In the genomic region with DNA sequence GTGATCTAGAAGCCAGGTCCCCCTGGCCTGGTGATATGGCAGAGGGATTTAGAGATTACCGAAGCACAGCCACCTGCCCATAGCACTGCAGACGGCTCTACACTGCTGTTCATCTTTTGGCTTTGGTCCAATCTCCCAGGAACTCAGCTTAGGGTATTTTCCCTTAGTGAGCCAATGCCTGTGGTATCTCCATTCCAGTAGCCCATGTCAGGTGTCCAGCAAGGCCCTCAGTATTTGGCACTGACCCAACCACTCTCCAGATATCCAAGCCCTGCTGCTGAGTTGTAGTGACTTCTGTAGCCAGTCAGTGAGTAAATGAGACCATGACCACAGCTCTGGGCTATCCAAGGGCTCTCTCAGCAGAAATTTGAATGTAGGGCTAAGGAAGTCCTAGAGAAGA, we compare ENCODE assay signal across 17 mouse cellular contexts.
DNase-seq lines count a peak whose midpoint lies in the region; ATAC-seq and TF ChIP-seq lines count a peak whose summit lies in the region.
"Had no signal": no experiment of that assay in that cellular context is flagged by ENCODE, and none has a peak within 500 bp of the region (broad histone marks: within the 10 kb centered on the region; RNA-seq: fewer than 3 reads in every experiment).

No protein-coding gene starts in this region.

- intact Hi-C loops in heart, postnatal 10 days (cut with DNase I), result no loop called here

- H3K4me2 ChIP-seq in heart, embryonic 13.5 days, result no peak overlapping the region
- H3K4me2 ChIP-seq in heart, embryonic 11.5 days, result no peak overlapping the region
- H3K4me2 ChIP-seq in lung, embryonic 14.5 days, result no peak overlapping the region
- H3K4me2 ChIP-seq: forebrain, embryonic 12.5 days; hindbrain, embryonic 14.5 days; limb, embryonic 12.5 days had no signal

- no peaks in the 10 kb centered on the region for H3K9me3 ChIP-seq in heart, embryonic 13.5 days
- H3K9me3 ChIP-seq in heart, embryonic 11.5 days (replicated peaks; ENCODE audit: control insufficient read depth, low read length), result no peaks in the 10 kb centered on the region
- no peaks in the 10 kb centered on the region for H3K9me3 ChIP-seq in lung, embryonic 14.5 days (ENCODE audit: low read depth, low read length)
- H3K9me3 ChIP-seq: forebrain, embryonic 12.5 days; limb, embryonic 12.5 days had no signal

- ATAC-seq in heart, embryonic 13.5 days (ENCODE audit: extremely low read depth, insufficient number of reproducible peaks, low FRiP score, low TSS enrichment), result peak; percentile 72; the same call in 1 of the 2 replicates
- no peak for ATAC-seq in heart, embryonic 11.5 days (replicated peaks; ENCODE audit: insufficient number of reproducible peaks, low FRiP score, low TSS enrichment)
- no peak for ATAC-seq in lung, embryonic 14.5 days (ENCODE audit: insufficient read depth)
- ATAC-seq: intestine, postnatal 0 days had no signal

- DNase-seq in lung, embryonic 14.5 days, result peak; percentile 5
- no peak for DNase-seq in lung, adult 18-20 months
- peak; percentile 36 for DNase-seq in brain, embryonic 14.5 days (ENCODE audit: low read depth)
- DNase-seq in heart, postnatal 10 days, result peak; percentile 55 to 57
- no peak for DNase-seq in urinary bladder, postnatal 10 days (ENCODE audit: low spot score)
- DNase-seq: adrenal gland, postnatal 36 days; cerebellum, adult 9-11 months; gastrocnemius, postnatal 36 days; thymus, adult 2 months had no signal

- H3K4me1 ChIP-seq in heart, embryonic 13.5 days, result peaks cover 18% of the 10 kb centered on the region
- no peaks in the 10 kb centered on the region; the same call in 1 of the 2 replicates for H3K4me1 ChIP-seq in heart, embryonic 11.5 days (ENCODE audit: control insufficient read depth, insufficient read depth, low read length)
- no peaks in the 10 kb centered on the region for H3K4me1 ChIP-seq in lung, embryonic 14.5 days (ENCODE audit: insufficient read depth)
- H3K4me1 ChIP-seq: limb, embryonic 12.5 days had no signal

- no peak overlapping the region for H3K9ac ChIP-seq in heart, embryonic 13.5 days
- no peak overlapping the region for H3K9ac ChIP-seq in heart, embryonic 11.5 days (ENCODE audit: low read depth, low read length)
- H3K9ac ChIP-seq in lung, embryonic 14.5 days, result no peak overlapping the region
- H3K9ac ChIP-seq: forebrain, embryonic 12.5 days; hindbrain, embryonic 14.5 days; limb, embryonic 12.5 days; liver, embryonic 14.5 days had no signal

- TF ChIP-seq CTCF in lung, embryonic 14.5 days (IDR thresholded peaks at IDR 0.05; ENCODE audit: low read depth), result no peak
- no peak for TF ChIP-seq CTCF in brain, embryonic 14.5 days (IDR thresholded peaks at IDR 0.05; ENCODE audit: borderline replicate concordance, extremely low read depth, insufficient read depth, insufficient read length)

- peaks cover 57% of the 10 kb centered on the region for H3K27me3 ChIP-seq in heart, embryonic 13.5 days (replicated peaks)
- peaks cover 26% of the 10 kb centered on the region for H3K27me3 ChIP-seq in heart, embryonic 11.5 days (ENCODE audit: control insufficient read depth, insufficient read depth, low read length)
- H3K27me3 ChIP-seq in lung, embryonic 14.5 days (ENCODE audit: insufficient read depth, low read length), result no peaks in the 10 kb centered on the region
- H3K27me3 ChIP-seq: limb, embryonic 12.5 days had no signal

- whole genome bisulfite sequencing in heart, embryonic 13.5 days, result 26% methylated on average over 2 of the region's 2 CpGs
- whole genome bisulfite sequencing in heart, embryonic 11.5 days (ENCODE audit: insufficient replicate concordance), result 63% methylated on average over 2 of the region's 2 CpGs
- WGBS in lung, embryonic 14.5 days, result 80% methylated on average over 2 of the region's 2 CpGs

- no peak overlapping the region for H3K27ac ChIP-seq in heart, embryonic 13.5 days (replicated peaks)
- H3K27ac ChIP-seq in heart, embryonic 11.5 days (ENCODE audit: low read depth, low read length), result no peak overlapping the region
- no peak overlapping the region for H3K27ac ChIP-seq in lung, embryonic 14.5 days (ENCODE audit: low read depth)
- H3K27ac ChIP-seq: forebrain, embryonic 12.5 days; hindbrain, embryonic 14.5 days; kidney, postnatal 0 days; limb, embryonic 12.5 days; liver, embryonic 14.5 days had no signal

- H3K36me3 ChIP-seq in heart, embryonic 13.5 days, result no peaks in the 10 kb centered on the region
- no peaks in the 10 kb centered on the region for H3K36me3 ChIP-seq in heart, embryonic 11.5 days (ENCODE audit: control insufficient read depth, insufficient read depth, low read length)
- H3K36me3 ChIP-seq in lung, embryonic 14.5 days (ENCODE audit: insufficient read depth), result no peaks in the 10 kb centered on the region
- H3K36me3 ChIP-seq: forebrain, embryonic 12.5 days; limb, embryonic 12.5 days had no signal

- no peak overlapping the region for H3K4me3 ChIP-seq in heart, embryonic 13.5 days
- H3K4me3 ChIP-seq in heart, embryonic 11.5 days (ENCODE audit: low read depth, low read length), result no peak overlapping the region
- no peak overlapping the region for H3K4me3 ChIP-seq in lung, embryonic 14.5 days (ENCODE audit: low read depth, low read length)
- H3K4me3 ChIP-seq: forebrain, embryonic 12.5 days; limb, embryonic 12.5 days had no signal

- TF ChIP-seq POLR2A in brain, embryonic 14.5 days (IDR thresholded peaks at IDR 0.05; ENCODE audit: borderline replicate concordance, extremely low read depth, insufficient read depth, insufficient read length, poor library complexity, severe bottlenecking), result no peak

Comparison
In these comparisons a context has a peak if more than half of its experiments do, and no peak if none do; other contexts are left out.
1. DNase-seq: peak in lung, embryonic 14.5 days (single experiment), brain, embryonic 14.5 days (single experiment) and heart, postnatal 10 days (2 of 2); none in lung, adult 18-20 months (0 of 2) and urinary bladder, postnatal 10 days (single experiment).